Mouse (Mus musculus): ENCODE measurements around the gene Sec14l3.

DNA sequence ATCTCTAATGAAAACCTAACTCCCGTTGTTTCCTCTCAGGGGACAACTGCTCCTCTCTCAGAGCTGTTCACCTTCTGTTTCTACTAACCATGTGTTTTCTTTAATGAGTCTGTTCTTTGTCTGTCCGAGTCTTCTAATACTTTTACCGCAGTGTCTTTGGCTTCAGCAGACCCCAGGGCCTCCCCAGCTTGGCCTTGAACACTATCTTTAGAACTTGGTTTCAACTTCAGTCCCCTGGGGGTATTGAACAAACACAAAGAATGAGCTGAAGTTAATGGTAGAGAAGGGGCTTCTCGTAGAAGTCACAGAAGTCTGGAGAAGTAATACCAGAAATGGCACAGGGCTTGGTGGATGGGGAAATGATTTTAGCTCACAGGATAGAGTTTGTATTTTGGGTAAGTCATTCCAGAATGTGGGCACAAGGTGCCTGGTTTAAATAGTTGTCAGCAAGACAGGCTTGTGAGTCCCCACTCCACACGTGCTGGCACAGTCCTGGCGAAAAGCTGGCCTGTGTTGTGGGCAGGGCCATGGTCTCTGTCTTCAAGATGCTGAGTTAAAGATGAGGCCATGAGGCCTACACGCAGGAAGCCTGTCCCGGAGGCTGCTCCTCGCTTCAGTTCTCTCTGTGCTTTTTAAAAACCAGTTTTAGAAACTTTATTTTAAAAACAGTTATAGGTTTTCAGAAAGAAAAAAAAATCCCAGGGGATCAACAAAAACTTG, 28.1 kb upstream of the Sec14l3 start:
- no peak for TF ChIP-seq CTCF (IDR thresholded peaks at IDR 0.05; ENCODE audit: control insufficient read depth, insufficient read depth, low read length)
- TF ChIP-seq POLR2A (IDR thresholded peaks at IDR 0.05; ENCODE audit: borderline replicate concordance, control insufficient read depth, low read depth, low read length): no peak
